Mouse (Mus musculus) left cerebral cortex, adult 2 months (tissue): ENCODE results near the gene Rps25. TPM values are rescaled to one million over a fixed set of nuclear protein-coding genes. Genes with fewer than 3 reads are reported as not detected.
"Not testable (repeated sequence)": the region's sequence is repeated elsewhere in the genome, so short reads cannot be mapped to it uniquely, and the experiment has no call there.

Experiments
- DNase-seq, 2 experiments: peaks; one replicate each; pipeline ENCODE4 v3.0.0; 2021 to 2022; ENCODE audit warnings: low spot score in 2 of 2, mixed read lengths in 1 of 2; ENCODE audit errors: extremely low spot score in 1 of 2
- H3K27ac ChIP-seq: fragments of 200-600 bp; 2 replicates; pipeline ENCODE4 v1.8.1; 2022
- H3K4me3 ChIP-seq: fragments of 200-600 bp; 2 replicates; pipeline ENCODE4 v1.8.1; 2022
- CTCF ChIP-seq: fragments of 200-600 bp; IDR thresholded peaks from 2 replicates; pipeline ENCODE4 v1.8.1; 2022; ENCODE audit warnings: antibody characterized with exemption, mild to moderate bottlenecking, moderate library complexity
- intact Hi-C: fragments of 180-260 bp; cut with DNase I; formaldehyde crosslinking; loops from one replicate; pipeline ENCODE4 v1.15.1; 2025
- total RNA-seq, 2 experiments: library from RNA; stranded (reverse); gene quantifications; 2 replicates each; pipeline ENCODE4 v1.2.3; 2021

The Rps25 gene
- total RNA-seq, 2 experiments from 2014 or later = 644 to 664 TPM

DNA sequence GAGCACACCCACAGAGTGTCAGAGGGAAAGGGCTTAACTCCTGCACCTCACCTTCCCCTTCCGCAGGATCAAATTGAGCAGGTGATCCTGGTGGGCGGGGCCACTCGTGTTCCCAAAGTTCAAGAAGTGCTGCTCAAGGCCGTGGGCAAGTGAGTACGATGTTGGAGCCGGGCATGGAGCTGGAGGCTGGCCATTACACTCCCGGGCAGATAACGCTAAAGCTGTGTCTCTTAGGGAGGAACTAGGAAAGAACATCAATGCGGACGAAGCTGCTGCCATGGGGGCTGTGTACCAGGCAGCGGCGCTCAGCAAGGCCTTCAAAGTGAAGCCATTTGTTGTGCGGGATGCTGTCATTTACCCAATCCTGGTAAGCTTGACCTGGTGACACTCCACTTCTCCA lies 22.3 kb upstream of the Rps25 start:
- no peak for DNase-seq
- Histone ChIP-seq H3K27ac (no peak overlapping the region), H3K4me3 (no peak overlapping the region)
- intact Hi-C loops = no loop called here
- no peak for TF ChIP-seq CTCF

- intact Hi-C loops = loop anchor here (5.0 kb wide), 1 partner anchor 35 kb away; no protein-coding TSS in a partner anchor
- DNase-seq = no peak
- no peak for TF ChIP-seq CTCF
- Histone ChIP-seq H3K4me3 (no peak overlapping the region), H3K27ac (no peak overlapping the region)
These were observed 19.7 kb upstream of the Rps25 start for GRCm38 (mm10) chr9:44387221-44387620.

DNA sequence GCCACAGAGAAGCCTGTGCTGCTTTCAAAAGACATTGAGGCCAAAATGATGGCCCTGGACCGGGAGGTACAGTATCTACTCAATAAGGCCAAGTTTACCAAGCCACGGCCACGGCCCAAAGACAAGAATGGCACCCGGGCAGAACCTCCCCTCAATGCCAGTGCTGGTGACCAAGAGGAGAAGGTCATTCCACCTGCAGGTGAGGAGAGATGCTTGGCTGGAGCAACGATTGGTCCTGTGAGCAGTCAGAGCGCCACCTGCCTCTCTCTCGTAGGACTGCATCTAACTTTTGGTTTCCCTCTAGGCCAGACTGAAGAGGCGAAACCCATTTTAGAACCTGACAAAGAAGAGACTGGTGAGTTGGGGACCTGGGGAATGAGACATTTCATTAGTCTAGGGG lies 17.7 kb upstream of the Rps25 start:
- DNase-seq = peak in 1 of 2 experiments; percentile 55
- intact Hi-C loops = loop anchor here (5.0 kb wide), 1 partner anchor 37 kb away; no protein-coding TSS in a partner anchor
- H3K4me3 ChIP-seq = no peak overlapping the region
- peak; percentile 75 for TF ChIP-seq CTCF
- no peak overlapping the region for H3K27ac ChIP-seq

GRCm38 (mm10) chr9:44391466-44391865 lies 15.5 kb upstream of the Rps25 start:
- Histone ChIP-seq H3K4me3 (no peak overlapping the region), H3K27ac (no peak overlapping the region)
- intact Hi-C loops = loop anchor here (5.0 kb wide), 1 partner anchor 264 kb away; no protein-coding TSS in a partner anchor
- TF ChIP-seq CTCF = peak; percentile 81
- DNase-seq = peak; percentile 45 to 59

DNA sequence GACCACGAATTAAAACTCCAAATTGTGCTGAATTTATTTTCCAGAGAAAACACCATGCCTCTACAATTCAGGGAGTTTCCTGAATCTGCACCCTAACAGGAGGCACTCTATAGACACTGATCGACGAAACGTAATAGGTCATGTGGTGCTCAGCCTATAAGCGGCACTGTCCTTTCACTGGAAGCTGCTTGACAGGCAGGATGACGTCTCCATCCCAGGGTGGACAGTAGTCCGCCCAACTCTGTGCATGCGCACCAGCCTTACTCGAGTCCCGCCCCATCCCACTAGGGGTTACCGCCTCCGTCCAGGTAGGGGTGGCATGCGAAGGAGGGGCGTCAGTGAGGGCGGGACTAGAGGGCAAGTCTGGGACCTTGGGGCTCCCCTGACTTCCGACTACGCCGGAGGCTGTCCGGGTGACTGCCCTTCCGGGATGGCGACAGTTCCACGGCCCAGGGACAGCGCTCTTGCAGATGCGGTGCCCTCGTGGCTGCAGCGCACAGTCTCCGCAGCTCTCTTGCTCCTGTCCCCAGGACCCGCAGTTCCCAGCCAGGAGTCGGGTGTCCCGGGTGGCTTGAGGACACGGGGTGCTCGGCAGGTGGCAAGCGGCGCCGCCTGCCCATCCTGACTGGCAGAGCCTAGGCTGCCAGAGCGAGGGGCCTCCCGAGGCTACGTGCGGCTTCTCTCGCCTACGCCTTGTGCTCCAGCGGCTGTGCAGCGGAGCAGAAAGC lies 10.1 kb upstream of the Rps25 start, which contains the start of gene Slc37a4:
Gene Slc37a4, plus strand, starts transcription at position 169 of the 728 bp plus-strand sequence.
- intact Hi-C loops = no loop called here
- peak within 1 kb of the TSS; percentile 93 for H3K27ac ChIP-seq
- peak within 1 kb of the TSS; percentile 72 for H3K4me3 ChIP-seq
- TF ChIP-seq CTCF = no peak; the same call in 1 of the 2 replicates
- peak; percentile 89 to 90 for DNase-seq

DNA sequence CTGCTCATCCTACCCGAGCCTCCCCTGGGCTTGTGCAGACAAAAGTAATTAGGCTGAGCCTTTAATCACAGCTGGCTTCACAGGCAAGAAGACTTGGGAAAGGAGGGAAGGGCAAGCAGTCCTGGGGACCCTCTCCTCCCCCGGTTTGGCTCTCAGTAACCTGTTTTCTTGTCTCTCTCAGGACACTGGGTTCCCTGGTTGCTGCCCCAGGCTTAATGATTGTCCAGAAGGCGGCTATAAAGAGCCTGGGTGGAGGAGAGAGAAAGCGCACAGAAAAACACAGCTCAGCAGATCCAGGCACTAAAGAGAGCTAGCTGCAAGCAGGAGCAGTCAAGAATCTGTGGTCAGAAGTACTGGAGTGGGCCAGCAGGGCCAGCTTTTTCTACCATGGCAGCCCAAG lies 8.9 kb upstream of the Rps25 start:
- Histone ChIP-seq H3K4me3 (peak overlapping the region; percentile 72), H3K27ac (peak overlapping the region; percentile 93)
- intact Hi-C loops = no loop called here
- DNase-seq = no peak
- no peak; the same call in none of the 2 replicates for TF ChIP-seq CTCF

DNA sequence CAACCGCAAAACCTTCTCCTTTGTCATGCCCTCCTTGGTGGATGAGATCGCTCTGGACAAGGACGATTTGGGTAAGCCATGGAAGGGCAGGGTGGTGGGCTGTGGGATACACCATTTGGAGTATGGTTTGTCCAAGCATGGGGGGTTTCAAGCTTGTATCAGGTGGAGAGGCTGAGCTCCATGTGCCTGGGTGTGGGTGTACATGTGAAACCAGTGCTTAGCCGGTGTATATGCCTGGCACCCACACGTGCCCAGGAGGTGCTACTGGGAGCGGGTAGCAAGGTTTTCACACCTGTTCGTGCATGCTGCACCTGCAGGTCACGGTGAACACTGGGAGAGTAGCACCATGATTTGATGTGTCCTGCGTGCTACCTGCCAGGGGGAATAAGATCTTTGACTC lies 8.4 kb upstream of the Rps25 start:
- no peak for TF ChIP-seq CTCF
- intact Hi-C loops = no loop called here
- peak overlapping the region; percentile 93 for H3K27ac ChIP-seq
- H3K4me3 ChIP-seq = peak overlapping the region; percentile 72
- no peak for DNase-seq

GRCm38 (mm10) chr9:44399114-44399794 lies 7.7 kb upstream of the Rps25 start:
- H3K4me3 ChIP-seq = peak overlapping the region; percentile 17; the same call in 1 of the 2 replicates
- no peak for TF ChIP-seq CTCF
- DNase-seq = no peak

DNA sequence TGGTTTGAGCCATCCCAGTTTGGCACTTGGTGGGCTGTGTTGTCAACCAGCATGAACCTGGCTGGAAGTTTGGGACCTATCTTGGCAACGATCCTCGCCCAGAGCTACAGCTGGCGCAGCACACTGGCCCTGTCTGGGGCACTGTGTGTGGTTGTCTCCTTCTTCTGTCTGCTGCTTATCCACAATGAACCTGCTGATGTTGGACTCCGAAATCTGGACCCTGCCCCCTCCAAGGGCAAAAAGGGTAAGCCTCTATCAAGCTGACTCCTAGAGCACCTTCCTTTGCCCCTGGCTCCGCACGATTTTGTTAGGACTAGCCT lies 7.2 kb upstream of the Rps25 start:
- intact Hi-C loops = no loop called here
- no peak for DNase-seq

More at GRCm38 (mm10) chr9:44399114-44399794, 7.7 kb upstream of the Rps25 start:
- peak overlapping the region; percentile 93; the same call in 1 of the 2 replicates for H3K27ac ChIP-seq
- intact Hi-C loops = no loop called here

DNA sequence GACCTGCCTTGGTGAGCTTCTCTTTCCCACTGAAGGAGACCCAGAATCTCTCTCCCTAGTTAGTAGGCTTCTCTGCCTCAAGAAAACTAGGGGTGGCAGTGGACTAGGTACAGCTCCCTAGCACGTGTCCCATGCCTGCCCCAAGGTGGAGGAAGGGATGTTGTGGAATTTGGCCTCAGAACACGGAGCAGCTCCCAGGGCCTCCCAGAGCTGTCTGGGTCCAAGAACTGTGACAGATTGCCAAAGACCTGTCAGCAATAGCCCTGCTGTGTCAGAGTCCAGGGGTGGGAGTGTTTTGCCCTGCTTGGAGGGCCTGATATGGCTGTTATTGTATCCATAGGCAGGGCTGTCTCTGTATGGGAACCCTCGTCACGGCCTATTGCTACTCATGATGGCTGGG lies 5.9 kb upstream of the Rps25 start:
- H3K4me3 ChIP-seq = no peak overlapping the region
- intact Hi-C loops = no loop called here
- no peak overlapping the region for H3K27ac ChIP-seq
- TF ChIP-seq CTCF = no peak
- no peak for DNase-seq

More for the DNA sequence above, 7.2 kb upstream of the Rps25 start:
- H3K27ac ChIP-seq = no peak overlapping the region
- H3K4me3 ChIP-seq = no peak overlapping the region
- no peak for TF ChIP-seq CTCF

GRCm38 (mm10) chr9:44405011-44405410 lies 1.9 kb upstream of the Rps25 start:
- no peak for TF ChIP-seq CTCF
- DNase-seq = no peak
- intact Hi-C loops = no loop called here
- Histone ChIP-seq H3K4me3 (no peak overlapping the region), H3K27ac (no peak overlapping the region)

GRCm38 (mm10) chr9:44407752-44408097 lies 786 bp downstream of the Rps25 start:
- no peak for DNase-seq
- TF ChIP-seq CTCF = no peak
- Histone ChIP-seq H3K27ac (peak overlapping the region; percentile 90), H3K4me3 (peak overlapping the region; percentile 86)
- intact Hi-C loops = no loop called here

DNA sequence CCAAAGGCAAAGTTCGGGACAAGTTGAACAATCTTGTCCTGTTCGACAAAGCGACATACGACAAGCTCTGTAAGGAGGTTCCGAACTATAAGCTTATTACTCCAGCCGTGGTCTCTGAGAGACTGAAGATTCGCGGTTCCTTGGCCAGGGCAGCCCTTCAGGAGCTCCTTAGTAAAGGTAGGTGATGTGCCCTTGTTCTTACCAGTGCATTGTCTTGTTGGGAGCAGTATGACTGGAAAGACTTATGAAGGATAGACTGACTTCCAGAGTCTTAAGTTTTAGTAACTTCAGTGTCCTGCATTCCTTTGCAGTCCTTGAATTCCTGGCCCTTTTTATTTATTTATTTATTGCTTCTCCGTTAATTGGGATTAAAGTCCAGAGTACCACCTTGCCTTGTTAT lies 1.8 kb downstream of the Rps25 start:
- DNase-seq, intact Hi-C loops, H3K27ac ChIP-seq: not testable (repeated sequence)
- H3K4me3 ChIP-seq = peak overlapping the region; percentile 86; the same call in 1 of the 2 replicates
